Mouse (Mus musculus) MEL (cell line): ENCODE measurements around the gene Vav2. TPM values are rescaled to one million over a fixed set of nuclear protein-coding genes. Genes with fewer than 3 reads are reported as not detected.

Source experiments
- DNase-seq: peaks from one replicate; pipeline ENCODE4 v3.0.0; 2011; ENCODE audit warnings: low read depth, low spot score
- H3K27ac ChIP-seq: 2 replicates; pipeline ENCODE4 v1.5.1; 2012; ENCODE audit warnings: low read depth, mild to moderate bottlenecking, control low read depth, low read length, moderate library complexity; ENCODE audit not compliant: control insufficient read depth
- H3K27me3 ChIP-seq, 2 experiments: fragments of 150-350 bp in 1 of 2; sonication (generic) in 1 of 2; 2 replicates each; pipeline ENCODE4 v1.6.1; 2012; ENCODE audit warnings: low read length in 2 of 2, mild to moderate bottlenecking in 2 of 2, improper control_type of control experiment in 1 of 2, moderate library complexity in 1 of 2; ENCODE audit not compliant: insufficient read depth in 2 of 2, control insufficient read depth in 1 of 2
- H3K36me3 ChIP-seq, 2 experiments: 2 replicates each; pipeline ENCODE4 v1.6.1; 2012 to 2014; ENCODE audit warnings: low read length in 2 of 2, improper control_type of control experiment in 1 of 2, inconsistent platforms in 1 of 2, mild to moderate bottlenecking in 1 of 2; ENCODE audit not compliant: insufficient read depth in 2 of 2, control insufficient read depth in 1 of 2
- H3K4me1 ChIP-seq, 2 experiments: fragments of 150-350 bp in 1 of 2; sonication (generic) in 1 of 2; 2 replicates each; pipeline ENCODE4 v1.6.1; 2012; ENCODE audit warnings: low read length in 2 of 2, improper control_type of control experiment in 1 of 2, mild to moderate bottlenecking in 1 of 2; ENCODE audit not compliant: insufficient read depth in 2 of 2, control insufficient read depth in 1 of 2
- H3K4me3 ChIP-seq, 2 experiments: fragments of 150-350 bp in 1 of 2; sonication (generic) in 1 of 2; 2 replicates each; pipeline ENCODE4 v1.5.1; 2012; ENCODE audit warnings: low read depth in 2 of 2, low read length in 2 of 2, mild to moderate bottlenecking in 2 of 2, moderate library complexity in 2 of 2, control low read depth in 1 of 2, improper control_type of control experiment in 1 of 2; ENCODE audit not compliant: control insufficient read depth in 1 of 2, insufficient read depth in 1 of 2
- H3K79me2 ChIP-seq: 2 replicates; pipeline ENCODE4 v1.6.1; 2012; ENCODE audit warnings: mild to moderate bottlenecking, low read length, moderate library complexity; ENCODE audit not compliant: control insufficient read depth, poor library complexity, insufficient read depth
- H3K9ac ChIP-seq: 2 replicates; pipeline ENCODE4 v1.6.1; 2012; ENCODE audit warnings: low read depth, mild to moderate bottlenecking, control low read depth, low read length, moderate library complexity; ENCODE audit not compliant: control insufficient read depth, poor library complexity, severe bottlenecking
- H3K9me3 ChIP-seq: fragments of 150-350 bp; sonication (generic); replicated peaks from 2 replicates; pipeline ENCODE4 v1.6.1; 2012; ENCODE audit warnings: mild to moderate bottlenecking, low read length, improper control_type of control experiment, moderate library complexity; ENCODE audit not compliant: insufficient read depth
- CHD1 ChIP-seq: IDR thresholded peaks from 2 replicates; pipeline ENCODE4 v1.6.1; 2012; ENCODE audit warnings: low read depth, mild to moderate bottlenecking, inconsistent platforms, low read length, improper control_type of control experiment
- CHD2 ChIP-seq: IDR thresholded peaks from 2 replicates; pipeline ENCODE4 v1.6.1; 2011; ENCODE audit warnings: low read length, improper control_type of control experiment
- CTCF ChIP-seq, 3 experiments: IDR thresholded peaks in 2 of 3; conservative IDR thresholded peaks in 1 of 3; 2 replicates each; pipeline ENCODE4 v1.5.1; 2011 to 2012; ENCODE audit warnings: low read length in 3 of 3, low read depth in 2 of 3, mild to moderate bottlenecking in 2 of 3, improper control_type of control experiment in 1 of 3, inconsistent platforms in 1 of 3, mixed read lengths in 1 of 3, moderate library complexity in 1 of 3; ENCODE audit not compliant: control insufficient read depth in 1 of 3, insufficient read depth in 1 of 3, poor library complexity in 1 of 3, severe bottlenecking in 1 of 3
- E2F4 ChIP-seq: IDR thresholded peaks from 2 replicates; pipeline ENCODE4 v1.6.1; 2011; ENCODE audit warnings: low read depth, low read length, improper control_type of control experiment, borderline replicate concordance
- ELF1 ChIP-seq: IDR thresholded peaks from 2 replicates; pipeline ENCODE4 v1.6.1; 2014; ENCODE audit warnings: low read depth, mild to moderate bottlenecking, inconsistent platforms, low read length, improper control_type of control experiment, moderate library complexity
- EP300 ChIP-seq, 2 experiments: IDR thresholded peaks; 2 replicates each; pipeline ENCODE4 v1.6.1; 2011; ENCODE audit warnings: improper control_type of control experiment in 2 of 2, low read length in 2 of 2, low read depth in 1 of 2, mild to moderate bottlenecking in 1 of 2
- HCFC1 ChIP-seq: IDR thresholded peaks from 2 replicates; pipeline ENCODE4 v1.6.1; 2012; ENCODE audit warnings: low read depth, mild to moderate bottlenecking, inconsistent platforms, low read length, improper control_type of control experiment, moderate library complexity
- JUND ChIP-seq: IDR thresholded peaks from 2 replicates; pipeline ENCODE4 v1.6.1; 2011; ENCODE audit warnings: low read depth, mild to moderate bottlenecking, improper control_type of control experiment, low read length
- KAT2A ChIP-seq: conservative IDR thresholded peaks from 2 replicates; pipeline ENCODE4 v1.6.1; 2012; ENCODE audit warnings: low read depth, low read length, improper control_type of control experiment, inconsistent platforms
- MAX ChIP-seq: IDR thresholded peaks from 2 replicates; pipeline ENCODE4 v1.6.1; 2011; ENCODE audit warnings: low read length, improper control_type of control experiment
- MEF2A ChIP-seq: IDR thresholded peaks from 2 replicates; pipeline ENCODE4 v1.6.1; 2014; ENCODE audit warnings: low read depth, mild to moderate bottlenecking, inconsistent platforms, low read length, improper control_type of control experiment; ENCODE audit not compliant: poor library complexity, insufficient replicate concordance, severe bottlenecking; ENCODE audit errors: extremely low read depth
- MYB ChIP-seq: IDR thresholded peaks from 2 replicates; pipeline ENCODE4 v1.6.1; 2011; ENCODE audit warnings: mild to moderate bottlenecking, low read depth, low read length, improper control_type of control experiment
- MYC ChIP-seq: IDR thresholded peaks from 2 replicates; pipeline ENCODE4 v1.6.1; 2011; ENCODE audit warnings: low read depth, mild to moderate bottlenecking, low read length, improper control_type of control experiment, moderate library complexity
- NELFE ChIP-seq: IDR thresholded peaks from 2 replicates; pipeline ENCODE4 v1.6.1; 2011; ENCODE audit warnings: low read depth, low read length, improper control_type of control experiment
- POLR2A ChIP-seq, 2 experiments: IDR thresholded peaks; 2 replicates each; pipeline ENCODE4 v1.6.1; 2011 to 2012; ENCODE audit warnings: low read length in 2 of 2, mild to moderate bottlenecking in 2 of 2, control low read depth in 1 of 2, improper control_type of control experiment in 1 of 2, low read depth in 1 of 2, moderate library complexity in 1 of 2; ENCODE audit not compliant: control insufficient read depth in 1 of 2, insufficient read depth in 1 of 2, poor library complexity in 1 of 2
- POLR2AphosphoS2 ChIP-seq: IDR thresholded peaks from 2 replicates; pipeline ENCODE4 v1.6.1; 2011; ENCODE audit warnings: low read length, improper control_type of control experiment
- POLR2AphosphoS5 ChIP-seq: IDR thresholded peaks from 2 replicates; pipeline ENCODE4 v1.6.1; 2012; ENCODE audit warnings: low read depth, borderline replicate concordance, mild to moderate bottlenecking, inconsistent platforms, low read length, moderate library complexity, mixed read lengths
- RAD21 ChIP-seq: IDR thresholded peaks from 2 replicates; pipeline ENCODE4 v1.6.1; 2011; ENCODE audit warnings: mild to moderate bottlenecking, low read depth, low read length, improper control_type of control experiment
- SIN3A ChIP-seq: IDR thresholded peaks from 2 replicates; pipeline ENCODE4 v1.6.1; 2012; ENCODE audit warnings: low read length, improper control_type of control experiment, inconsistent platforms
- USF1 ChIP-seq: IDR thresholded peaks from 2 replicates; pipeline ENCODE4 v1.6.1; 2014; ENCODE audit warnings: low read depth, mild to moderate bottlenecking, inconsistent platforms, low read length, improper control_type of control experiment, moderate library complexity
- USF2 ChIP-seq, 2 experiments: IDR thresholded peaks; 2 replicates each; pipeline ENCODE4 v1.6.1; 2011 to 2012; ENCODE audit warnings: improper control_type of control experiment in 2 of 2, low read length in 2 of 2, borderline replicate concordance in 1 of 2, inconsistent platforms in 1 of 2, low read depth in 1 of 2, mild to moderate bottlenecking in 1 of 2; ENCODE audit not compliant: insufficient read depth in 1 of 2
- ZC3H11A ChIP-seq: IDR thresholded peaks from 2 replicates; pipeline ENCODE4 v1.6.1; 2012; ENCODE audit warnings: low read depth, mild to moderate bottlenecking, inconsistent platforms, low read length, improper control_type of control experiment
- ZKSCAN1 ChIP-seq: IDR thresholded peaks from 2 replicates; pipeline ENCODE4 v1.6.1; 2012; ENCODE audit warnings: low read depth, mild to moderate bottlenecking, inconsistent platforms, low read length, improper control_type of control experiment, moderate library complexity
- ZNF384 ChIP-seq: IDR thresholded peaks from 2 replicates; pipeline ENCODE4 v1.6.1; 2012; ENCODE audit warnings: low read depth, mild to moderate bottlenecking, inconsistent platforms, low read length, improper control_type of control experiment
- polyA plus RNA-seq, 2 experiments: library from polyadenylated mRNA; stranded (reverse) in 1 of 2; unstranded in 1 of 2; fragments of >175 nt in 1 of 2; fragments of >200 nt in 1 of 2; gene quantifications; 2 replicates each; pipeline versions ENCODE4 v1.2.1 to v1.2.4; 2012; ENCODE audit warnings: low replicate concordance in 2 of 2, low read depth in 1 of 2; ENCODE audit not compliant: insufficient read length in 2 of 2, insufficient read depth in 1 of 2, missing spikeins in 1 of 2
- total RNA-seq: library from RNA; depleted of rRNA; stranded (reverse); fragments of 300-350 nt; gene quantifications from 2 replicates; pipeline ENCODE4 v1.2.3, GENCODE M21; 2012

Vav2 gene
- total and polyA plus RNA-seq, 3 experiments = 8.8 to 15.9 TPM; not detected in 1

DNA sequence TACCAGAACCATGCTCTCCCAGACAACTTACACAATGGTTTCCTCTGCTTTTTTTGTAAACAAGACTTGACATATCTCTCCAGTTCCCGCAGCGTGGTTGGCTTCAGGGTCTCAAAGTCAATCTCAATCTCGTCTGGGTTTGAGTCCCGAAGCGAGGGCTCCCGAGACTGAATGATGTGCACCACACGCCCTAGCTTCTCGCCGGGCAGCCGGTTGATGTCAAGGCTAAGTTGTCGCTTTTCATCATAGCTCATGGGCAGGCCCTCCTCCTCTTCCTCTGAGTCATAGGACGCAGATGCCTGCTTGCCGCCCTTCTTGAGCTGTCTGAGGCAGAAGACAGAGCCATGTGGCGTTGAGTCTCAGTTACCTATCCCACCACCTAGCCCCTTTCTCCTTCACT is 23.4 kb upstream of the Vav2 start:
- DNase-seq = no peak
- no peak overlapping the region for H3K4me3 ChIP-seq
- no peak overlapping the region for H3K27ac ChIP-seq
- no peaks in the 10 kb centered on the region for H3K79me2 ChIP-seq
- H3K9ac ChIP-seq = no peak overlapping the region
- no peak for TF ChIP-seq CTCF (IDR thresholded peaks at IDR 0.05 in 2 of 3, conservative IDR thresholded peaks at IDR 0.05 in 1 of 3; ENCODE audit: control insufficient read depth in 1 of 3, insufficient read depth in 1 of 3, low read depth in 2 of 3, low read length in 3 of 3, poor library complexity in 1 of 3, severe bottlenecking in 1 of 3)
- TF ChIP-seq CHD2 = no peak
- TF ChIP-seq JUND = no peak
- TF ChIP-seq USF2 (IDR thresholded peaks at IDR 0.05; ENCODE audit: borderline replicate concordance in 1 of 2, insufficient read depth in 1 of 2, low read depth in 1 of 2, low read length in 2 of 2) = no peak
- TF ChIP-seq ELF1 = no peak
- TF ChIP-seq SIN3A = no peak
- no peak for TF ChIP-seq E2F4
- TF ChIP-seq POLR2AphosphoS2 = no peak
- no peak for TF ChIP-seq MAX
- TF ChIP-seq ZKSCAN1 = no peak
- no peak for TF ChIP-seq POLR2A (IDR thresholded peaks at IDR 0.05; ENCODE audit: control insufficient read depth in 1 of 2, insufficient read depth in 1 of 2, low read depth in 1 of 2, low read length in 2 of 2, poor library complexity in 1 of 2)
- H3K9me3 ChIP-seq = no peaks in the 10 kb centered on the region
- H3K36me3 ChIP-seq = peaks cover 0 to 2% of the 10 kb centered on the region in 2 experiments; a peak in 1 of 4 replicates
- H3K4me1 ChIP-seq = no peaks in the 10 kb centered on the region
- no peaks in the 10 kb centered on the region for H3K27me3 ChIP-seq

- Histone ChIP-seq H3K9ac (no peak overlapping the region), H3K27ac (no peak overlapping the region), H3K4me1 (no peaks in the 10 kb centered on the region), H3K9me3 (no peaks in the 10 kb centered on the region), H3K27me3 (no peaks in the 10 kb centered on the region), H3K79me2 (no peaks in the 10 kb centered on the region), H3K36me3 (peaks cover 0 to 2% of the 10 kb centered on the region in 2 experiments; a peak in 1 of 4 replicates)
- no peak for DNase-seq
- TF ChIP-seq HCFC1 = no peak
- peak; percentile 2 to 27 (median 6); a peak in 2 of 6 replicates for TF ChIP-seq CTCF (IDR thresholded peaks at IDR 0.05 in 2 of 3, conservative IDR thresholded peaks at IDR 0.05 in 1 of 3; ENCODE audit: control insufficient read depth in 1 of 3, insufficient read depth in 1 of 3, low read depth in 2 of 3, low read length in 3 of 3, poor library complexity in 1 of 3, severe bottlenecking in 1 of 3)
- TF ChIP-seq, all 39 proteins: peak for 1
- H3K4me3 ChIP-seq = no peak overlapping the region
Measured at GRCm38 (mm10) chr2:27447782-27448181, 20.9 kb upstream of the Vav2 start.

- DNase-seq = no peak
- Histone ChIP-seq H3K9me3 (no peaks in the 10 kb centered on the region), H3K27me3 (no peaks in the 10 kb centered on the region), H3K27ac (no peak overlapping the region), H3K4me1 (no peaks in the 10 kb centered on the region), H3K9ac (no peak overlapping the region), H3K36me3 (peaks cover 0 to 2% of the 10 kb centered on the region in 2 experiments; a peak in 1 of 4 replicates), H3K79me2 (no peaks in the 10 kb centered on the region), H3K4me3 (no peak overlapping the region)
- TF ChIP-seq CHD2 = no peak
- TF ChIP-seq ZNF384 = no peak
- TF ChIP-seq MAX = no peak
- no peak for TF ChIP-seq USF1
- TF ChIP-seq ZC3H11A = no peak
- TF ChIP-seq USF2 (IDR thresholded peaks at IDR 0.05; ENCODE audit: borderline replicate concordance in 1 of 2, insufficient read depth in 1 of 2, low read depth in 1 of 2, low read length in 2 of 2) = no peak
- TF ChIP-seq MYC = no peak
- TF ChIP-seq CTCF (IDR thresholded peaks at IDR 0.05 in 2 of 3, conservative IDR thresholded peaks at IDR 0.05 in 1 of 3; ENCODE audit: control insufficient read depth in 1 of 3, insufficient read depth in 1 of 3, low read depth in 2 of 3, low read length in 3 of 3, poor library complexity in 1 of 3, severe bottlenecking in 1 of 3) = no peak
- TF ChIP-seq POLR2AphosphoS5 = no peak
- TF ChIP-seq RAD21 = no peak
- TF ChIP-seq E2F4 = no peak
- no peak for TF ChIP-seq NELFE
- no peak for TF ChIP-seq EP300 (IDR thresholded peaks at IDR 0.05; ENCODE audit: low read depth in 1 of 2, low read length in 2 of 2)
- TF ChIP-seq KAT2A = no peak
- TF ChIP-seq ELF1 = no peak
- TF ChIP-seq CHD1 = no peak
- TF ChIP-seq HCFC1 = no peak
- no peak for TF ChIP-seq MEF2A
- no peak for TF ChIP-seq MYB
Measured at GRCm38 (mm10) chr2:27446812-27447211, 20.0 kb upstream of the Vav2 start.
